Mouse (Mus musculus): ENCODE measurements around the gene Shc2.

DNA sequence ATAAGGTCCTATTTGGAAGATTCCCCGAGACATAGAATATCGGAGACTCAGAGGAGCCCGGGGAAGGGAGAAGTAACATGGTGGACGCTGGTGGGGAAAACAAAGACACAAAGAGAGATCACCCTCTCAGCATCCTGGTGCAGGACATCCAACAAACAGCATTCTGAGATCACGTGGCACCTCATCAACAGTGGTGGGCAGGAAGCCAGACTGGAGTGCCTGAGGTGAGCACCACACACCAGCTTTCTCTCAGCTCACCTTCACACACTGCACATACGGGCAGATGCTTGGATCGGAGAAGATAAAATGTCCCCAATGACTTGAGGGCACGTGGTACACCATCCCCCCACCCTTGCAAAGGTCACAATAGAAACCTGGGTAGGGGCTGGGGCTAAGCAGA is 1.4 kb downstream of the Shc2 start:
- no peak for TF ChIP-seq GATA2 (IDR thresholded peaks at IDR 0.05; ENCODE audit: borderline replicate concordance, low read depth, low read length)
- TF ChIP-seq GATA1 (IDR thresholded peaks at IDR 0.05; ENCODE audit: borderline replicate concordance, low read length): no peak
- no peak for TF ChIP-seq CTCF (IDR thresholded peaks at IDR 0.05; ENCODE audit: low read depth, low read length)
- no peak for TF ChIP-seq TAL1 (conservative IDR thresholded peaks at IDR 0.05; ENCODE audit: low read depth, low read length)
